Mouse (Mus musculus): ENCODE measurements at regions not wholly inside any gene's neighbourhood (a gene's known extent, or its start where the extent isn't known, plus 50 kb on each side); places are given as distances from the start of the nearest gene placed in this dataset.

GRCm38 (mm10) chr2:74930702-74931101, 105.1 kb downstream of the Mtx2 start:
- no peak for TF ChIP-seq CTCF (IDR thresholded peaks at IDR 0.05; ENCODE audit: insufficient read depth, low read length)
- TF ChIP-seq POLR2A (IDR thresholded peaks at IDR 0.05; ENCODE audit: borderline replicate concordance, extremely low read depth, low read depth, low read length): no peak
